Mouse (Mus musculus) heart, embryonic 12.5 days (tissue): ENCODE results near the gene Pigu. TPM values are rescaled to one million over a fixed set of nuclear protein-coding genes. Genes with fewer than 3 reads are reported as not detected.

ENCODE experiments used
- ATAC-seq: fragments of 200-750 bp; cut with Nextera tagmentation; 2 replicates; pipeline ENCODE4 v1.8.0; 2017; ENCODE audit warnings: moderate TSS enrichment, moderate library complexity; ENCODE audit not compliant: insufficient number of reproducible peaks, low FRiP score
- H3K27ac ChIP-seq: fragments of 300-500 bp; sonication (generic); 2 replicates; pipeline ENCODE4 v1.5.1; 2016; ENCODE audit warnings: mild to moderate bottlenecking, moderate library complexity; ENCODE audit not compliant: poor library complexity, severe bottlenecking
- H3K27me3 ChIP-seq: fragments of 300-500 bp; sonication (generic); replicated peaks from 2 replicates; pipeline ENCODE4 v1.6.1; 2016; ENCODE audit warnings: mild to moderate bottlenecking, moderate library complexity
- H3K36me3 ChIP-seq: fragments of 300-500 bp; sonication (generic); 2 replicates; pipeline ENCODE4 v1.6.1; 2016; ENCODE audit warnings: mild to moderate bottlenecking, moderate library complexity
- H3K4me1 ChIP-seq: fragments of 300-500 bp; sonication (generic); replicated peaks from 2 replicates; pipeline ENCODE4 v1.6.1; 2016; ENCODE audit warnings: mild to moderate bottlenecking
- H3K4me2 ChIP-seq: fragments of 300-500 bp; sonication (generic); 2 replicates; pipeline ENCODE4 v1.6.1; 2016; ENCODE audit warnings: mild to moderate bottlenecking, moderate library complexity
- H3K4me3 ChIP-seq: fragments of 300-500 bp; sonication (generic); 2 replicates; pipeline ENCODE4 v1.5.1; 2016; ENCODE audit warnings: mild to moderate bottlenecking
- H3K9ac ChIP-seq: fragments of 300-500 bp; sonication (generic); 2 replicates; pipeline ENCODE4 v1.6.1; 2016; ENCODE audit warnings: mild to moderate bottlenecking, moderate library complexity
- H3K9me3 ChIP-seq: fragments of 300-500 bp; sonication (generic); replicated peaks from 2 replicates; pipeline ENCODE4 v1.6.1; 2016; ENCODE audit warnings: mild to moderate bottlenecking, moderate library complexity
- WGBS: fragments of 180-500 bp; shearing (Covaris S2); methylation state at CpG from one replicate; pipeline ENCODE4 v1.1.7; 2016; 5-methylcytosine and 5-hydroxymethylcytosine counted together
- microRNA counts: library from miRNA; unstranded; fragments of <30 nt; microRNA quantifications from one replicate; lab custom pipeline; 2017
- microRNA-seq: library from miRNA; unstranded; fragments of <30 nt; microRNA quantifications from one replicate; pipeline ENCODE4, GENCODE M21; 2017
- polyA plus RNA-seq: library from polyadenylated mRNA; unstranded; fragments of >200 nt; fragmentation: Nextera tagmentation; extraction: Ambion mirVana; gene quantifications from 2 replicates; pipeline ENCODE4 v1.2.1, GENCODE M21; 2016

Gene Pigu
- polyA plus RNA-seq, 1 experiment from 2014 or later: 56.2 TPM

DNA sequence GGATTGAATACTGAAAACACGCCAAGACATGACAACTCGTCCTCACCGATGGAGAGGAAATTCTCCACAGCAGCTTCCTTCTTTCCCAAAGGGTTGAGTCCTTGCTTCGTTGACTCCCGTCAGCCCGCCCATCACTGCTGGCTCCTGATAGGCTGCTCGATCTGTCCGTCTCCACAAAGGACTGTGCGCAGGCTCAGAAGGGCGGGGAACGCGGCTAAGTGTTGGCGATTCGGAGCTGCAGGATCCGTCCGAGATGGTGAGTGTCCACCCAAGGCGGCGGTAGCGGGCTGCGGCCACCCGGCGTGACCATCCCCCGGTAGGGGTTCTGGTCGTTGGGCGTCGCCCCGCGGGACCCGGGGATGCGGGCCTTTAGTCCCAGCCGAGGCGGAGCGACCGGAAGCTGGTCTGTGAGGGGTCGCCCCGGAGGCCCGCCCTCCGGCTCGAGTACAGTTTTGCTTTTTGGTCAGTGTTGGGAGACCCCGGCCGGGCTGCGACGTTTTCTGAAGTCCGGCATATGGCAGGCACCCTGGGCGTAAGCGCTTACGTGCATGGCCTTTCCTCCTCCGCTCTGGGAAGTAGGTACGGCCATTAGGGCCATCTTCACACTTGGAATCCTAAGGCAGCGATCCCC lies 120.8 kb downstream of the Pigu start, which contains the start of gene Dynlrb1:
Dynlrb1 (plus strand) TSS at position 172 of the 631 bp plus-strand sequence.
- Histone ChIP-seq H3K9me3 (no peaks in the 10 kb centered on the region), H3K27me3 (no peaks in the 10 kb centered on the region), H3K4me1 (peaks cover 32% of the 10 kb centered on the region), H3K27ac (peak within 1 kb of the TSS; percentile 92), H3K4me3 (peak within 1 kb of the TSS; percentile 92), H3K36me3 (peaks cover 11% of the 10 kb centered on the region), H3K9ac (peak within 1 kb of the TSS; percentile 91), H3K4me2 (peak within 1 kb of the TSS; percentile 98)
- peak; percentile 98 for ATAC-seq
- WGBS: under 1% methylated on average over 50 of the region's 50 CpGs

DNA sequence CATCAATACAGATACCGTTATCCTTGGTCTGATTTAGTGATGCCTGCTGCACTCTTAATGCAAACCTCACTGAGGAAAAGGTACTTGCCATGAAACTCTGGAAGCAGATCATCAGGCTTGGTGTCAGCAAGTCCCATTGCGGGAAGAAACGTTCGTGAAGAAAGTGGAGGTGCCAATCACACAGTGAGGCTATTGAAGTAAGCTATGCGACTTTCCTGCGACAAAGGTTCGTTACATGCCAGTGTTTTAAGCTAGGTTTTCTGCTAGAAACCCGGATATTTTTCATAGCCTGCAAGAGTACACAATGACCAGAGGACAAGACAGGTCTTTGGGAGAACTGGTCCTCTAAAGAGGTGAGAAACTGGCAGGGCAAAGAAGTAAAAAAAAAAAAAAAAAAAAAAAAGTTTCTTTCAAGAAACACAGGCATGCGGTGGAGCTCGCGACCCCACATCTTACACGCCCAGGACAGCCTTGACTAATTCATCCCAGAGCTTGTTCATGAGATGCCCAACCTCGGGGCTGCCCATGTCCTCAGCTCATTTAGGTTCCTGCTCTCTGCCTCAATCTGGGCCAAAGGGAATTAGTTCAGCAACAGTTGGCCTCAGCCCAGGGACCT lies 121.4 kb downstream of the Pigu start:
- ATAC-seq: peak; percentile 82
- Histone ChIP-seq H3K4me2 (peak overlapping the region; percentile 98), H3K9ac (peak overlapping the region; percentile 91), H3K4me3 (peak overlapping the region; percentile 92), H3K36me3 (peaks cover 10% of the 10 kb centered on the region), H3K4me1 (peaks cover 26% of the 10 kb centered on the region), H3K9me3 (no peaks in the 10 kb centered on the region), H3K27ac (peak overlapping the region; percentile 92), H3K27me3 (no peaks in the 10 kb centered on the region)
- WGBS: 7% methylated on average over 13 of the region's 13 CpGs

MicroRNA genes within 50 kb of the gene (microRNA counts, 519-probe panel; counts per million panel counts)
- not detected for microRNA mmu-miR-695 (lab: Ali Mortazavi, UCI)

Small RNA genes lying within 50 kb of the gene (microRNA-seq; reads per million reads assigned to microRNA genes)
- not detected for gene Mir695

Other genes with a start within 250 kb of the Pigu start
- 43.2 and 44.2 TPM in 2 replicates for gene Itch, start 223.9 kb downstream of the Pigu start, polyA plus RNA-seq
- gene Dynlrb1, start 120.9 kb downstream of the Pigu start, polyA plus RNA-seq: 341 and 361 TPM in 2 replicates
- 228 and 252 TPM in 2 replicates for gene Map1lc3a, start 81.1 kb downstream of the Pigu start, polyA plus RNA-seq
- 137 and 138 TPM in 2 replicates for gene Trp53inp2, start 23.6 kb upstream of the Pigu start, polyA plus RNA-seq
- gene Ncoa6, start 116.5 kb upstream of the Pigu start, polyA plus RNA-seq: 19.2 and 21.7 TPM in 2 replicates
- gene Acss2, start 160.5 kb upstream of the Pigu start, polyA plus RNA-seq: 13.0 and 14.4 TPM in 2 replicates
- 2.0 and 3.0 TPM in 2 replicates for gene Ggt7, start 160.8 kb upstream of the Pigu start, polyA plus RNA-seq
- gene Gss, start 235.4 kb upstream of the Pigu start, polyA plus RNA-seq: 20.2 and 21.3 TPM in 2 replicates